ENCODE assay signal across 7 mouse cellular contexts in genomic region chrX:52775973-52776372, GRCm38 (mm10). TPM values are rescaled to one million over a fixed set of nuclear protein-coding genes. Genes with fewer than 3 reads are reported as not detected.
A peak's percentile ranks its signal among the peaks of the same experiment; 100 is the strongest.
DNase-seq lines count a peak whose midpoint lies in the region; ATAC-seq lines count a peak whose summit lies in the region.

No protein-coding gene starts in this region.

- H3K4me2 ChIP-seq in kidney, embryonic 14.5 days (replicated peaks; ENCODE audit: low read depth, low read length), result no peak overlapping the region

- no peaks in the 10 kb centered on the region for H3K36me3 ChIP-seq in kidney, embryonic 14.5 days (ENCODE audit: control insufficient read depth, insufficient read depth, low read length)

- no peaks in the 10 kb centered on the region for H3K4me1 ChIP-seq in kidney, embryonic 14.5 days (ENCODE audit: control insufficient read depth, insufficient read depth, low read length)

- ATAC-seq in kidney, embryonic 14.5 days (ENCODE audit: low FRiP score, low TSS enrichment), result no peak
- peak; percentile 66 for ATAC-seq in CD4-positive, CD25-positive, alpha-beta regulatory T cell, adult 4 months

- no peak overlapping the region for H3K4me3 ChIP-seq in kidney, embryonic 14.5 days (ENCODE audit: low read length)

- 43% methylated on average over 3 of the region's 3 CpGs for WGBS in kidney, embryonic 14.5 days

- H3K27ac ChIP-seq in kidney, embryonic 14.5 days (ENCODE audit: low read depth, low read length), result no peak overlapping the region

- no peak overlapping the region for H3K9ac ChIP-seq in kidney, embryonic 14.5 days (ENCODE audit: low read depth, low read length)

- peak; percentile 14 for DNase-seq in kidney, adult 11 months
- peak; percentile 39 for DNase-seq in T-cell, adult 2 months (ENCODE audit: low spot score)
- peak; percentile 32 for DNase-seq in heart, postnatal 4 days
- peak; percentile 63 for DNase-seq in retina, embryonic 14.5 days (ENCODE audit: low spot score)
- DNase-seq in ovary, postnatal 14 days (ENCODE audit: low spot score), result no peak

- H3K9me3 ChIP-seq in kidney, embryonic 14.5 days (ENCODE audit: control insufficient read depth, low read length), result no peaks in the 10 kb centered on the region

- H3K27me3 ChIP-seq in kidney, embryonic 14.5 days (ENCODE audit: control insufficient read depth, insufficient read depth, low read length), result no peaks in the 10 kb centered on the region

RNA-seq across cellular contexts. Expression of gene Ccdc160, which starts 15.0 kb away (rescaled TPM):
- polyA plus RNA-seq in kidney, embryonic 14.5 days (2014; fragmentation: Nextera tagmentation; extraction: Ambion mirVana), result 4.6 and 4.7 TPM in 2 replicates
- not detected for polyA plus RNA-seq in CD4-positive, CD25-positive, alpha-beta regulatory T cell, adult 4 months (2017; shearing (Covaris generic))
- under 1 TPM; 0.16 to 0.64 TPM for total RNA-seq in heart, postnatal 4 days (2021)
